Mouse (Mus musculus): ENCODE measurements around the gene Cyp2c29.

DNA sequence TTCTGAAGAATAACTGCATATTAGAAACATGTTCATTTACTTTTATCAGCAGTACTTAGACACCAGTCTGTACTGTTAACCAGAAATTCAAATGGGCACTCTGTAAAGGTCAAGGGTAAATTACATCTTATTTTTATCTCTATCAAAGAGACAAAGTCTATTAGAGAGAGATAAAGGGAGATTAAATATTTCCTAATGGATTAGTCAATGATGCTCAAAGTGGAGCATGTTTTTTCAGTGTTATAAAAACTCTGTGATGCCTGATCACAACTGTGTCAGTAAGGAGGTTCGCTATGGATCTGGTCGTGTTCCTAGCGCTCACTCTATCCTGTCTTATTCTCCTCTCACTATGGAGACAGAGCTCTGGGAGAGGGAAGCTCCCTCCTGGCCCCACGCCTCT, 17.6 kb downstream of the Cyp2c29 start:
- TF ChIP-seq CTCF (IDR thresholded peaks at IDR 0.05; ENCODE audit: control insufficient read depth, insufficient read depth, low read length) (no peak), POLR2A (IDR thresholded peaks at IDR 0.05; ENCODE audit: borderline replicate concordance, control insufficient read depth, low read depth, low read length) (no peak)

All from bone marrow, adult 2 months (tissue).